Mouse (Mus musculus): Measurements from ENCODE around the gene Gstm4.
"Not testable (repeated sequence)": the region's sequence is repeated elsewhere in the genome, so short reads cannot be mapped to it uniquely, and the experiment has no call there.

Gene Gstm4

GRCm38 (mm10) chr3:108018190-108018820 lies 26.4 kb downstream of the Gstm4 start:
- in situ Hi-C loops (cut with MboI, MseI): no loop called here

- in situ Hi-C loops (cut with MboI, MseI): no loop called here
Measured at GRCm38 (mm10) chr3:108017473-108018189, 27.1 kb downstream of the Gstm4 start, which contains the start of gene Gstm1. Gene Gstm1, minus strand, starts transcription at chr3:108017973.

GRCm38 (mm10) chr3:108016468-108016867 lies 28.2 kb downstream of the Gstm4 start:
- in situ Hi-C loops (cut with MboI, MseI): not testable (repeated sequence)

- in situ Hi-C loops (cut with MboI, MseI): no loop called here
Measured at GRCm38 (mm10) chr3:108014974-108015346, 29.7 kb downstream of the Gstm4 start.

- in situ Hi-C loops (cut with MboI, MseI): no loop called here
Measured at GRCm38 (mm10) chr3:108014098-108014973, 30.4 kb downstream of the Gstm4 start.

GRCm38 (mm10) chr3:108013331-108013871 lies 31.3 kb downstream of the Gstm4 start:
- in situ Hi-C loops (cut with MboI, MseI): no loop called here

GRCm38 (mm10) chr3:108011558-108011957 lies 33.1 kb downstream of the Gstm4 start:
- in situ Hi-C loops (cut with MboI, MseI): no loop called here

GRCm38 (mm10) chr3:108010286-108010685 lies 34.4 kb downstream of the Gstm4 start:
- in situ Hi-C loops (cut with MboI, MseI): no loop called here

GRCm38 (mm10) chr3:108002021-108002420 lies 42.7 kb downstream of the Gstm4 start:
- in situ Hi-C loops (cut with MboI, MseI): no loop called here

- in situ Hi-C loops (cut with MboI, MseI): no loop called here
Measured at GRCm38 (mm10) chr3:107999491-107999890, 45.2 kb downstream of the Gstm4 start.

GRCm38 (mm10) chr3:107998591-107998990 lies 46.1 kb downstream of the Gstm4 start:
- in situ Hi-C loops (cut with MboI, MseI): no loop called here

GRCm38 (mm10) chr3:107996576-107996975 lies 48.1 kb downstream of the Gstm4 start:
- in situ Hi-C loops (cut with MboI, MseI): no loop called here

- in situ Hi-C loops (cut with MboI, MseI): not testable (repeated sequence)
Measured at GRCm38 (mm10) chr3:107995974-107996373, 48.7 kb downstream of the Gstm4 start.

Measured in T-helper 2 cell (primary cell).